Comparison of ENCODE assay signal across 8 mouse cellular contexts in the genomic region with DNA sequence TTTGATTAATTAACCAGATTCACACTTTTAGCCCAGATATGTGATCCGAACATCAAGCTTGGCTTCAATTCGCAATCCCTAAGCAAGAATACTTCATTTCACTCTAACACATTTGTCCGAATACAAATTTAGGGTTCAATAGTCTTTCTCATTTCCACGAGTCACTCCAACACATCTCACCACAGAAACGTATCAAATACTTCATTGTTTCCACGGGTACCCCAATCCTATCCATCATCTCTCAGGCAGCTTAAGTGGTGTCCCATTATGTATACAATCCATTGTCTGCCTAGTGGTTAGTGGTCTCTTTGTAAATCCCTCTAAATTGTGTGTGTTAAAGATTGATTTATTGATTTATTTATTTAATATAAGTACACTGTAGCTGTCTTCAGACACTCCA. TPM values are rescaled to one million over a fixed set of nuclear protein-coding genes. Genes with fewer than 3 reads are reported as not detected.
A peak's percentile ranks its signal among the peaks of the same experiment; 100 is the strongest.
DNase-seq lines count a peak whose midpoint lies in the region; ATAC-seq and TF ChIP-seq lines count a peak whose summit lies in the region.

No protein-coding gene starts in this region.

- intact Hi-C loops in left cerebral cortex, postnatal 14 days (cut with DNase I), result loop anchor here (10.0 kb wide), 1 partner anchor 170 kb away; a partner anchor contains a TSS

- H3K4me2 ChIP-seq in limb, embryonic 15.5 days, result no peak overlapping the region

- ATAC-seq in erythroblast, adult 5-6 weeks (replicated peaks; ENCODE audit: low FRiP score, poor library complexity, severe bottlenecking), result no peak
- ATAC-seq in limb, embryonic 15.5 days (ENCODE audit: insufficient number of reproducible peaks, low FRiP score, low TSS enrichment, low read depth), result no peak

- H3K27ac ChIP-seq in testis, adult 2 months (ENCODE audit: control insufficient read depth, insufficient read depth, low read depth, low read length), result no peak overlapping the region
- H3K27ac ChIP-seq in limb, embryonic 15.5 days, result 0 out of 2 replicates have a peak overlapping the region, but pooled peaks have one; percentile 74

- TF ChIP-seq POLR2A in testis, adult 2 months (IDR thresholded peaks at IDR 0.05; ENCODE audit: control insufficient read depth, low read depth, low read length), result no peak

- no peak overlapping the region for H3K9ac ChIP-seq in limb, embryonic 15.5 days

- H3K4me3 ChIP-seq in erythroblast, embryonic 14.5 days (replicated peaks), result peak overlapping the region; percentile 87
- peak overlapping the region; percentile 96; the same call in 1 of the 2 replicates for H3K4me3 ChIP-seq in testis, adult 2 months (ENCODE audit: control insufficient read depth, low read depth, low read length)
- peak overlapping the region; percentile 94; the same call in 1 of the 2 replicates for H3K4me3 ChIP-seq in limb, embryonic 15.5 days

- TF ChIP-seq CTCF in testis, adult 2 months (IDR thresholded peaks at IDR 0.05; ENCODE audit: control insufficient read depth, insufficient read depth, insufficient replicate concordance, low read depth, low read length), result no peak

- H3K4me1 ChIP-seq in erythroblast, embryonic 14.5 days (ENCODE audit: control insufficient read depth), result peaks cover 37% of the 10 kb centered on the region
- no peaks in the 10 kb centered on the region for H3K4me1 ChIP-seq in testis, adult 2 months (ENCODE audit: control insufficient read depth, insufficient read depth, low read length)
- peaks cover 7% of the 10 kb centered on the region; the same call in 1 of the 2 replicates for H3K4me1 ChIP-seq in limb, embryonic 15.5 days

- H3K36me3 ChIP-seq in erythroblast, embryonic 14.5 days (ENCODE audit: control insufficient read depth), result peaks cover 55% of the 10 kb centered on the region
- no peaks in the 10 kb centered on the region for H3K36me3 ChIP-seq in testis, adult 2 months (ENCODE audit: control insufficient read depth, insufficient read depth, low read length)
- H3K36me3 ChIP-seq in limb, embryonic 15.5 days, result peaks cover 38% of the 10 kb centered on the region

- no peaks in the 10 kb centered on the region for H3K9me3 ChIP-seq in erythroblast, embryonic 14.5 days (ENCODE audit: control insufficient read depth, low read length)
- no peaks in the 10 kb centered on the region for H3K9me3 ChIP-seq in limb, embryonic 15.5 days

- H3K27me3 ChIP-seq in erythroblast, embryonic 14.5 days (ENCODE audit: control insufficient read depth), result no peaks in the 10 kb centered on the region
- no peaks in the 10 kb centered on the region for H3K27me3 ChIP-seq in testis, adult 2 months (ENCODE audit: control insufficient read depth, insufficient read depth, low read length)
- no peaks in the 10 kb centered on the region for H3K27me3 ChIP-seq in limb, embryonic 15.5 days

- WGBS in limb, embryonic 15.5 days, result 84% methylated on average over 6 of the region's 6 CpGs

- DNase-seq in testis, postnatal 10 days (ENCODE audit: low spot score), result no peak
- DNase-seq in ovary, postnatal 36 days (ENCODE audit: low spot score), result no peak
- DNase-seq in thymus, postnatal 25 days, result no peak
- no peak for DNase-seq in left cerebral cortex, postnatal 14 days (ENCODE audit: low spot score in 2 of 2)

RNA-seq across cellular contexts. Expression of a gene that starts 1.1 kb away (rescaled TPM):
- polyA plus RNA-seq in erythroblast, embryonic 14.5 days (2012), result 423 and 489 TPM in 2 replicates
- total RNA-seq in erythroblast, adult 5-6 weeks (2015; ENCODE audit: low replicate concordance), result 414 and 431 TPM in 2 replicates
- total RNA-seq in erythroblast, adult 5-6 weeks (2017; ENCODE audit: low replicate concordance), result 293 and 496 TPM in 2 replicates
- 198 and 308 TPM in 2 replicates for polyA plus RNA-seq in testis, adult 2 months (2012; rRNA removed)
- 663 and 783 TPM in 2 replicates for polyA plus RNA-seq in limb, embryonic 15.5 days (2015; fragmentation: Nextera tagmentation; extraction: Ambion mirVana)
- total RNA-seq in left cerebral cortex, postnatal 14 days (2021), result 100 to 1,000 TPM; 181 to 206 TPM

RNA-seq across cellular contexts. Expression of a gene that starts 27.0 kb away (rescaled TPM):
- 0.13 and 0.19 TPM in 2 replicates for polyA plus RNA-seq in erythroblast, embryonic 14.5 days (2012)
- 2.1 TPM in 1 of 2 replicates, not detected in the other for total RNA-seq in erythroblast, adult 5-6 weeks (2015; ENCODE audit: low replicate concordance)
- 0.17 TPM in 1 of 2 replicates, not detected in the other for total RNA-seq in erythroblast, adult 5-6 weeks (2017; ENCODE audit: low replicate concordance)
- polyA plus RNA-seq in testis, adult 2 months (2012; rRNA removed), result 3.4 and 6.0 TPM in 2 replicates
- 13.8 and 15.3 TPM in 2 replicates for polyA plus RNA-seq in limb, embryonic 15.5 days (2015; fragmentation: Nextera tagmentation; extraction: Ambion mirVana)
- 10 to 100 TPM; 21.0 to 23.5 TPM for total RNA-seq in left cerebral cortex, postnatal 14 days (2021)
